Mouse (Mus musculus) E14TG2a.4 (cell line): ENCODE measurements around the gene Zfand2b.

Experiments
- CTCF ChIP-seq: conservative IDR thresholded peaks from 2 replicates; pipeline ENCODE4 v1.5.1; 2014; ENCODE audit warnings: low read length
- NANOG ChIP-seq: IDR thresholded peaks from 2 replicates; pipeline ENCODE4 v1.6.1; 2014; ENCODE audit warnings: borderline replicate concordance, low read length, mixed read lengths

GRCm38 (mm10) chr1:75142301-75143261, 25.9 kb upstream of the Zfand2b start, which contains the start of the genes Cnppd1 and Retreg2:
- no peak for TF ChIP-seq NANOG
- no peak for TF ChIP-seq CTCF
